Mouse (Mus musculus) mesoderm, embryonic 11.5 days (tissue): ENCODE measurements around the gene Ccdc97.
A peak's percentile ranks its signal among the peaks of the same experiment; 100 is the strongest.

Experiments
- DNase-seq: peaks from one replicate; pipeline ENCODE4 v3.0.0-alpha.2; 2012; ENCODE audit warnings: low read depth, low spot score

Ccdc97 gene

DNA sequence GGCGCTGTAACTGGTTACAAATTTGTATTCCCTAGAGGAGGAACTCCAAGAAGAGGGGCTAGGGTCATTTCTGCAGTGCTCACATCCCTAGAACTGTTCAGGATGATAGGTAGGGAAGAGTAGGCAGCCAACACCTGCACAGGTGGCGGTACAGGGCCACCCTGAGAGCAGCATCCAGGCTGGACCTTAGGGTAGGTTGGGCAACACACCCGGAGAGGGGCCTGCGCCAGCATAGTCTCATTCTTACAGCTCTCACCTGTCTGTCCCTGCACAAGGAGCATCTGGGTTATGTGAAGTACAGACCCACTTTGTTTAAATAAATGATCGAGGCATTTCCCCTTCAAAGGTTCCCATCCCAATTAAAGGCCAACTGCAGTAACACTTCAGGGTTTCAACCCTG is 1.9 kb upstream of the Ccdc97 start:
- DNase-seq = no peak

DNA sequence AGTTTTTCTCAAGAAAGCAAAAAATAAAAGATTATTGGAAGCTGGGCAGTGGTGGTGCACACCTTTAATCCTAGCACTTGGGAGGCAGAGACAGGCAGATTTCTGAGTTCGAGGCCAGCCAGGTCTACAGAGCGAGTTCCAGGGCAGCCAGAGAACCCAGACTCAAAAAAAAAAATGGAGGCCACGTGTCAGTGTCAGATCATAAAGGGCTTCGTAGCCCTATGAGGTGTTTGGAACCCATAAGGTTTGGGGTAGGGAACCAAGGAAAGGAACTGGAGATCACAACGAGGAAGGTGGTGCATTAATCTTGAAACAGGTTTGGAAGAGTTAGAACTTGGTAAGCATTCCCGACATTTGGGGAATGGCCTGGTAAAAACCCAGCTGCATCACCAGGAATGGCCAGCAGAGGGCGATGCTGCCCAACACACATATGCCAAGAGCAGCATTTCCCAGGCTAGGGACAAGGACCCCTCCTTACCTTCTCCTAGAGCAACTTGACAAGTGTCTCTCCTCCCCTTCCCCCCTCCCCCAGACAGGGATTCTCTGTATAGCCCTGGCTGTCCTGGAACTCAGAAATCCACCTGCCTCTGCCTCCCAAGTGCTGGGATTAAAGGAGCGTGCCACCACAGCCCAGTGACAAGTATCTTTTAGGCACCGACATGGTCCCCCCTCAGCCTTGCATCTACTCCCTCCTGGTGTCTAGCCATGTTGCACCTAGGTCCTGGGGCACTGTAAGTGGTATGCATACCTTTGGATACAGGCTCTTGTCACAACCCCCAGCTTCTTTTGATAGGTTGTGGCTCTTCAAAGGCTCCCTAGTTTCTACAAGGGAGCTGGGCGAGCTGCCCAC is 1.1 kb upstream of the Ccdc97 start:
- peak; percentile 84 for DNase-seq

DNA sequence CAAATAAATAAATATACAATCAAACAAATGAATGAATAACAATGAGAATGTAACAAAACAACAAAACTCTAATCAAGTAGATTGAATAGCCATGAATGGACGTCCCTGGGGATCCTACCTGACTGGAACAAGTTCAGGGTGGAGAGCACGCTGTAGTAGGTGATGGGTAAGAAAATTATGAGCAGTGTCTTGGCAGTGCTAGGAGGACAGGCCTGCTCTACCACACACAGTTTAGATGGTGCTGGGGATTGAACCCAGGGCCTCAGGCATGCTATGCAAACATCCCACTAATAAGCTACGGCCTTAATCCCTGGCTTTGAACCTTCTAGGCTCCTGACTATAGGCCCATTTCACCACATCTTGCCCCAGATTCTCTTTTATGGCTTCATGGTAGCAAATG is 1.4 kb downstream of the Ccdc97 start:
- no peak for DNase-seq

DNA sequence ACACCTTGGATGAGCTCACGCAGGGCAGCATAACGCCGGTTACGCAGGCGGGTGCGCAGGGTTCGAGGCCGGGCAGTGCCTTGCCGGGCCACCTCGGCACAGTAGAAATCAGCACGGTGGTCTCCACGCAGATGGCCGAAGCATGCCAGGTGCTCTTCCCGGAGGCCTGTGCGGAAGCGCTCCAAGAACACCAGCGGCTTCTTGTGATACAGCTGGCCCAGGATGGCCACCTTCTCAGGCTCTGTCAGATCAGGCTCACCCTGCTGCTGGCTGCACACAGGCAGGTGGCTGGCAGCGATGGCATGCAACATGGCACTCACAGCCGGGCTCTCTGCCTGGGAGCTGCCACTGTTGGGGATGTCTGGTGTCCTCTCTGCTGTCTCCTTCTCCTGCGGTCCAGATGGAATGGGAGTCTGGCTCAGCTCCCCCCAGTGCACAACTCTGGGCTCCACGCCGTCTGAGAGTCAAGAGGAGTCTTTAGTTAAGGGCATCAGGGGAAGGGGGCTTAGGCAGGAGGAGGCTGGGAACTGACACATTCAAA is 3.1 kb downstream of the Ccdc97 start:
- no peak for DNase-seq

DNA sequence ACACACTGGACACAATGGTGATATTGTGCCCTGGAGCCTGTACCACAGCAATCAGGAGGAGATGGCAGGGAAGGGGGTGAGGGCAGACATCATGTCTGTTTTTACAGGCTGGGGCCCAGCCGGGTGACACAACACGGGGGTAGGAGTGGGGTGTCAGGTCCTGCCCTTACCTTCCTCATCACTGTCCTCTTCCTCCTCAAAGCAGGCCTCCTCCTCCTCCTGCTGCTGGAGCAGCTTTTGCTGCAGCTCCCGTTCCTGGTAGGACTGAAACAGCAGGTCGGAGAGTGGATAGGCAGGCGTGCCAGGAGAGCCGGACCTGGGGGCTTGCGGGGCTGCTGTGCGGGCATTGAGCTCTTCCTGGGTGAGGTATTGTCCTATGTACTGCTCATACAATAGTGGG is 4.3 kb downstream of the Ccdc97 start:
- DNase-seq = no peak

DNA sequence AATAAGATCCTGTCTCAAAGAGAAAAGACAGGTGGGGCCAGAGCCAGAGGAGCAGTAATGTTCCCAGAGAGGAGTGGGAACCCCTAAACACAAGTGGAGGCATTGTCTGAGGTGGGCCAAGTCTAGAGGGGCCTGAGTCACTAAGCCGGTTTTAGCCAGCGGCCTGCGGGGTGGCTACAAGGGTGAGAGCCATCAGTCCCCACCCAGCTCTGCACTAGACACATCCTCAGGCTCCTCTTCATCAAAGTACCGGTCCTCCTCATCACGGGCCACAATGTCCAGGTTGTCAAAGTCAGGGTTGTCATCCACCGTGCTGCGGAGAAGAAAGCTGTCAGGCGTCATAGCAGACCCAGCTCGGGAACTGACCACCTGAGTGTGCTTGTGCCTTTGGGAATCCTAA is 6.1 kb downstream of the Ccdc97 start:
- DNase-seq = no peak

DNA sequence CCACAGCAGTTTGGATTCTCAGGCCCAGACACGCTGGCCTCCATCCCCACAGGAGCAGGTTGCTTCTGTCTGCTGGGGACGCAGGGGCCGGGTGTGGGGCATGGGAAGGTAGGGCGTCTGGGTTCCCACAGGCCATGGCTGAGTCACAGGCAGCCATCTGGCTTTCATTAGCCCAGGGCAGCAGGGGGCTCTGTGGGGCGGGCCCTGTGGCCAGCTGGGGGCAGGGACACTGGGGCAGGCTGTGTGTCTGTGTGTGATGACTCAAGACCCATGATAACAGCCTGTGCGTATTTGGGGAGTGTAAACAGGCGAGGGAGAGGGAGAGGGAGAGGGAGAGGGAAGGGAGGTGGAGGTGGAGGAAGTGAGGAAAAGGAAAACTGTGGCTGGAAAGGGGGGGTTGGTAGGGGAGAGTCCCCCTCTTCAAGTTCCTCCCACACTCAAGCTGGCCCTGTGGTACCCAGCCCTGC is 7.1 kb downstream of the Ccdc97 start:
- DNase-seq = peak; percentile 68

DNA sequence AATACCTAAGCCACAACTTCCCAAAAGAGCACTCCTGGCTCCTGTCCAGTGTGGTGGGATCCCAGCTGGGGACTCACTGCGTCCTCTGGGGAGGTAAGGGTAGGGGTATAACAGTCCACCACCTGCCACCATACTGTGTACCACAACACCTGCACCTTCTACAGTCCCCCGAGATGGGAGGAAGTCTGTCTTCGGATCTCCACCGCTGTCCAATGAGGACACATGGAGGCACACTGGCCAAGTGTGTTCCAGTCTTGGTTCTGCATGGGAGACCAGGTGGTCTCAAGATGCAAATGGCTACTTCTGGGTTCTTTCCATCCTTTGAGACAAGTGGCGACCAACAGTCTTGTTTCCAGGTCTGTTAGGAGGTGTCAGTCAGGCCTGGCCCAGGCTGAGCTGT is 7.7 kb downstream of the Ccdc97 start:
- DNase-seq = no peak

DNA sequence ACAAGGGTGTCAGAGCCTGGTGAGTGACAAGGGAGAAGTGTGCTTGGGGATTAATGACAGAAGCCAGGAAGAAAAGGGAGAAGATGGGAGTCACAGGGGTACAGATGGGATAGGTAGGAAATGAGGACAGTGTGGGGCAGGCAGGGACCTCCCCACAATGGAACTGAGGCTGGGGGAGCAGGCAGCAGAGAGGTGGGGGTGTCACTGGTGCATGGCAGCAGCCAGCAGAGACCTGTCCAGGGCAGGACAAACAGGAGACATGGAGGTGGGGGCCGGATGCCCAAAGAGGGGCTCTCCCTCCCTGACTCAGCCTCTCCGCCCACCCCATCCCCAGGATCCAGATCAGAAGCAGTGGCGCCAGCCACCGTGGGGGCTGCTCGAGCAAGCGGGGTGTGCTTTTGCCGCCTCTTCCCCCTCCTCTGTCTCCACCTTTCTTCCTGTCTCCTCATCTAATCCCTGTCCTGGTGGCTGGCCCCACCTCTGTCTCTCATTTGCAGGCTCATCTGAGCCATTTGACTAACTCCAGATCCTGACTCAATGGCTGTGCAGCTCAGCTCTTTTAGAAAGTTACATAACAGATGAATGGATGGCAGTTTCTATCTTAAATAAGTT is 8.3 kb downstream of the Ccdc97 start:
- DNase-seq = no peak

DNA sequence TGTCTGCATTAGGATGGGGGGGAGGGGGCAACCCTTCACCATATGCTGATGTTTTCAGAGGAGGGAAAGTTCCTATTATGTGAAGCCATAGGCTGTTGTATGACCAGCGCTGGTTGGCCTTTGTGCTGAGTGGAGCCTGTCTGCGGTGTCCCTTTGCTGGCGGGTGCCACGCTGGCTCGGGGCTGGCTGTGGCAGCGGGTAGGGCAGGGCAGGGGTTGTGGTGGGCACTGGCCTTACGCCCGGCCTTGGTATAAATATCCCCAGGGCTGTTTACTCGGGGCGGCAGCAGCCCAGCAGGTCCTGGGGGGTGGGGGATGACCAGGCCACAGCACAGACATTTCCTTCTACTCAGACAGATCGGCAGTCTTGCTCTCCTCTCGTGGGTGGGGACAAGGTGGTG is 8.9 kb downstream of the Ccdc97 start:
- DNase-seq = no peak

DNA sequence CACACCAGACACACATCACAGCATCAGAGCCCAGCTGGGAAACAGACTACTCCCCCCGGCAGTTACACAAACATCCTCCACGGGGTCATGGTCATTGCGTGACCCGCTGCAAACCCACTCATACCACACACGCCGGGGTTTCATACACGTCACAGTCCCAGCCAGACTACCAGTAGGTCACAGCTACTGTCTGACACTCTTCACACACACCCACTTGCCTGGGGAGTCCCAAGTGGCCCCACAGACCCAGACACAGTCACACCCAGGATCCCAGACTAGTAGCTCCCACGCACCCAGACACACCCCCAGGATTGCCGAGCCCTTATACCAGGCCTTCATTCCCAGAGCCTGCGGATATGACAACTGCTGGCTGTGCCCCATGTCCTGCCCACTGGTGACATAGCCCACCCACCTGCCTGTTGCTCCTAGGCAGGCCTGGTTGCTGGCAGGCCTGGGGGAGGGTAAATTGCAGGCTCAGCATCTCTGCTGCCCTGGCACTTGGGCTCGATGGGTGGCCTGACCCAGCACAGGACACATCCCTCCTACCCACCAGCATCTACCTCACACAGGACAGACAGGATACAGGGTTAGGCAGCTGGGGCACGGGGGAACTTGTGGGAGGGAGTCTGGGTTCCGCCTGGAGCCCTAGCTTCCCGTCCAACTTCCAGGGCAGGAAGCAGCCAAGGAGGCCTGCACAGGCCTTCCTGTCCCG is 11.2 kb downstream of the Ccdc97 start:
- DNase-seq = no peak

DNA sequence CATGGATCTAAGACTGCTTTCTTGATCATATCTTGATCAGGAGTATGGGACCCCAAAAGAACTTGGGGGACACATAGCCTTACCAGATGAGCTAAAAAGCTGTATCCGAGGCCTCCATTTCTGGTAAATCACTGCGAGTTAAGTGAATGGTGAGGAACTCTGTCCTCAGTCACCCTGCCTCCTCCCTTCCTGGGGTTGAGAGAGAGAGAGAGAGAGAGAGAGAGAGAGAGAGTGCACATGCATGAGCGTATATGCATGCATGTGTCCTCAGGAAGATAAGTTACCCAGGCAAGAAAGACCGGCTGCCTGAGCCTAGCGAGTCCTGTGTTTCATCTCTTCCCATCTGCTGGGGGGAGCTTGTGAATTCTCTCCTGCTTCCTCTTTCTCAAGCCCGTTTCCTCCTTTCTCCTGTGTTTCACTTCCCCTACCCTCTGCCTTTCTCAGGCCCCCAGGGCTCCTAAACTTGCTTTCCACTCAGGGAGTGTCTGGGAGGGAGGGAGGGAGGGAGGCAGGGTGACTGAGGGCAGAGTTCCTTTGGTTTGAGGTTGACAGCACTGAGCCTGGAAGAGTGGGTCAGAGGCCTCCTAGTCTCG is 12.2 kb downstream of the Ccdc97 start:
- DNase-seq = no peak

DNA sequence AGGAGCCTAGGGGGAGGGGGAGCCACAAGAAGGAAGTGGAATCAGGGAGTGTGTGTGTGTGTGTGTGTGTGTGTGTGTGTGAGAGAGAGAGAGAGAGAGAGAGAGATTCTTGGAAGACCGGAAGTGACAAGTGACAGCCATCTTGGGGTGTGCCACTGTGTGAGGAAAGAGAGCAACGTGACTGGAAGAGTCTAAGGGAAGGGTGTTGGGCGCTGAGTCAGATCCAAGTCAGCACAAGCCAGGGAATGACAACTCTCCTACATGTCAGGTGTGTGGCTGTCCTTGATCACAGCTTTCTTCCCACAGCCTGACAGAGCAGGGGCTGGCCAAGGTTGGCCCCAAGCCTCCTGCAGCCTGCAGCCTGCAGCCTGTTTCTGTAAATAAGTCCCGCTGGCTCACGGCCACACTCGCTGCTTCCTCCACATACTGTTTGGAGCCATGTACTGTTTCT is 13.1 kb downstream of the Ccdc97 start:
- DNase-seq = no peak

DNA sequence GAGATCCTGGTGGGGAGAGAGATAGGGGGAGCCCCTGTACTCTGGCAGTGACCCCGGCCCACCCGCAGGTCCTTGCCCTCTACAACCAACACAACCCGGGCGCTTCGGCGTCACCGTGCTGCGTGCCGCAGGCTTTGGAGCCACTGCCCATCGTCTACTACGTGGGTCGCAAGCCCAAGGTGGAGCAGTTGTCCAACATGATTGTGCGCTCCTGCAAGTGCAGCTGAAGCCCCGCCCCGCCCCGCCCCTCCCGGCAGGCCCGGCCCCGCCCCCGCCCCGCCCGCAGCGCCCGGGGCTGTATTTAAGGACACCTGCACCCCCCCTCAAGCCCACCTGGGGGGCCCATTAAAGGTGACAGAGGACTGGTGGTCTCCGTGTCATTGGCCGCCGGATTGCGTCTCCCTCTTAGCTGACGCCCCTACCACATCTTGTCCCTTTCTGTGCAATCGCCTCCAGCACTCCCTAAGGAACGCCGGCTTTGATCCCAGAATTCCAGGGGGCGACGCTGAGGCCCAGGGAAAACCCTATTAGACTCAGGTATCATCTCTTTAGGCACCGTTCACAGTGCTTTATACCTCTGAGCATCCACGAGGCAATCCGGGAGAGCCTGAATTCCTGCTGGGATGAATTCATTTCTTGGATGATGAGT is 14.0 kb downstream of the Ccdc97 start:
- DNase-seq = no peak

DNA sequence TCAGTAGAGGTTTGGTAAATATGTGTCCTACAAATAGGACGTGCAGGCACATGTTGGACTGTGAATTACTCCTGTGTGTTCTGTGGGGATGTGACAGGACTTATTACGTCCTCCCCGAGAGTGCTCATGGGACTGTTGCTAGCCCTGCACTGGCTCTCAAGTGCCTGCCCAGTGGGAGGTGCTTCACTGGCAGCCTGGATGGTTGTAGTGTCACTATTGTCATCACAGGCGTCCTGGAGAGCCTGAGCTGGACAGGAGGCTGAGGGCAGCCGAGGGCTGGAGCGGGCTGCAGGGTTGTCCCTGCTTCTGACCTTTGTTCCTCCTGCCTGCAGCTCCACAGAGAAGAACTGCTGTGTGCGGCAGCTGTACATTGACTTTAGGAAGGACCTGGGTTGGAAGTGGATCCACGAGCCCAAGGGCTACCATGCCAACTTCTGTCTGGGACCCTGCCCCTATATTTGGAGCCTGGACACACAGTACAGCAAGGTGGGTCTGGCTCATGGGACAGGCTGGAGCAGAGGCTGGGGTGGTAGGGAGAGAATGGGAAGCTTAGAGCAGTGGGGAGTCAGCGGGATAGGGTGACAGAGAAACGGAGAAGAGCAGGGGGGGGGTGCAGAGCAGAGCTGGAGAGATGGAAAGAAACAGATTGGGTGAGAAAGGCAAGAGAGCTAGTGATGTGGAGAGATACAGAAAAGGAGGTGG is 14.9 kb downstream of the Ccdc97 start:
- no peak for DNase-seq

DNA sequence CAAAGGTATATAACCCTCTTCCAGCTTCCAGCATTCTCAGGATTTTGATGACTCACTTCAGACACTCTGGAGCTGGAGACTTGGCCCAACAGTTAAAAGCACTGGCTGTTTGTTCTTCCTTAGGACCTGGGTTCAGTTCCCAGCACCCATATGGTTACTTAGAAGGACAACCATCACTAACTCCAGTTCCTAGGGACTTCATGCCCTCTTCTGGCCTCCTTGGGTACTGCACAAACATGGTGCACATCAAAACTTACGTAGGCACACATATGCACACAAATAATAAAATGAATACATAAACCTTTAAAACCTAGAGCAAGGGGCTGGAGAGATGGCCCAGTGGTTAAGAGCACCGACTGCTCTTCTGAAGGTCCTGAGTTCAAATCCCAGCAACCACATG is 16.5 kb downstream of the Ccdc97 start:
- DNase-seq = no peak

DNA sequence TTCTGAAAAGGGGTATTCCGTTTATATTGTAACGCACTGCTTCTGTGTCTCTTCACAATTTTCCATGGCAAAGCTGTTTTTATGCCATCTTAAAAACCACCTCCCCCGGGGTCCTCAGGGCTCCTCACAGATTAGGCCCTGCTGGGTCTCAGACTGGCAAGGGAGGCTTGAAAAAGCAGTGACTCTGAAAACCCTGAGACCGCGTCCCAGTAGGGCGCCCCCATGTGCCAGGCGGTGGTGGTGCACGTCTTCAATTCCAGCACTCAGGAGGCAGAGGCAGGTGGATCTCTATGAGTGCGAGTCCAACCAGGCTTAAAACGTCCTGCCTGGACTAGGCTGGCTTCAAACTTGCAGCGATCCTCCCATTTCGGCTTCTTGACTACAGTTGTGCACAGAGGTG is 18.2 kb downstream of the Ccdc97 start:
- DNase-seq = no peak

DNA sequence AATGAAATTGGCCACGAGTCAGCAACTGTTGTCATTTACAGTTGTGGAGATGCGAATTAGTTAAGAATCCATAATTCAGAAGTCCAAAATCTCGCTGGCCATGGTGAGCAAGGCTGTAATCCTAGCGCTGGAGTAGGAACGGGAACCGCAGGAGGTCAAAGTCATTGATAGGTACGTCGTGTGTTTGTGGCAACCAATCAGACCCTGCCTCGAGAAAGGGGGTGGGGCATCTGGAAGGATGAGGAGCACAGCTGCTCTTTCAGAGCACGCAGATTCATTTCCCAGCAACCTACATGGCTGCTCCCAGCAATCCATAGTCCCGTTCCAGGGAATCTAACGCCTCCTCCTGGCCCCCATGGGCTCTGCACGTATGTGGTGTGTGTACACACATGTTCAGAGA is 19.0 kb downstream of the Ccdc97 start:
- no peak for DNase-seq

DNA sequence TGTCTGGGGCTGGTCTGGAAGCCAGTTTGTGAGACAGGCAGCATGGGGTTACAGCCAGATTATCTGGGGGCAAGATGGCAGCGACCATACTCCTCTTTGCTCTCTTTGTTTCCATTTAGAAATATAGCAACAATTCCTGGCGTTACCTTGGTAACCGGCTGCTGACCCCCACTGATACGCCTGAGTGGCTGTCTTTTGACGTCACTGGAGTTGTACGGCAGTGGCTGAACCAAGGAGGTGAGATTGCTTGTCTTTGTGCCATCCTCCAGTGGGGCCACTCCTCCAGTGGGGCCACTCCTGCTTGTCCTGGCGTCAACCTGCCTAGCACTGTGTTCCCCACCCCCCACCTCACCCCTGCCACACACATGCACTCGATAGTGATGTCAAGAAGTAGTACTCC is 24.8 kb downstream of the Ccdc97 start:
- no peak for DNase-seq

DNA sequence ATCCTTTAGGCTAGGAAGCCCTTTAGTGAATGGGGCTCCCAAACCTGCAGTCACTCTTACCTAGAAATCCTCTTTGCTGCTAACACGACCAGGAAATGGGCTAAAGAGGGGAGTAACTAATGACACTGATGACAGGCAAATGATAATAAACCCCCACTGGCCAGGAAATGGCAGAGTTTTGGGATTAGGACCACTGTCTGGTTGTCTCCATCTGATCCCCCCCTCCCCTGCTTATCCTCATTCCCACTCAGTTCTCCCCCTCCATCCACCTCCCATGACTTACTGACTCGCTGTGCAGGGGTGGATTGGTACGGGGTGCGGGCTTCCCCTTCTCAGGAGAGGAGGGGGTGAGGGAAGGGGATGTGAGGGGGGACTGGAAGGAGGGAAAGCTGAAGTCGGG is 28.8 kb downstream of the Ccdc97 start:
- no peak for DNase-seq

DNA sequence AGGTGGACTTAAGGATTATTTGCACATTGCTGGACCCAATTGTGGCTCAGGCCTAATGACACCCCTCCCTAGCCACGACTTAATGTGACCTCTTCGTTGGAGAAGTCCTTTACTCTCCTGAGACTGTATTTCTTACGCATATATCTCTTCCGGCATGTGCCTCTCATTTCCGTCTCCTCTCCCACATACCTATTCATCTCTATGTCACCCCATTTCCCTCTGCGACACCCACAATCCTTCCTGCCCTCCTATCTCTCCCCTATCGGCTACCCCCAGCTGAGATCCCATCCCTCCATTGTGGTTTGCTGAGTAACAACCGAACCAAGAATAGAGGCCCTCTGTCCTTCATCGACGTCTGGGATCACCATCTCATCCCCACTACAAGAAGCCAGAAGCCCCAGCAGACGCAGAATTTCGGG is 29.3 kb downstream of the Ccdc97 start:
- DNase-seq = no peak
